Mouse (Mus musculus) cerebellum, adult 2 months (tissue): ENCODE results near the gene Cyp4v3. TPM values are rescaled to one million over a fixed set of nuclear protein-coding genes. Genes with fewer than 3 reads are reported as not detected.

ENCODE experiments used
- DNase-seq, 2 experiments: peaks; one replicate each; pipeline ENCODE4 v3.0.0; 2021
- H3K27ac ChIP-seq: fragments of 200-500 bp; 2 replicates; pipeline ENCODE4 v1.5.1; 2012; ENCODE audit warnings: low read length, control low read depth, inconsistent platforms; ENCODE audit not compliant: insufficient read depth
- H3K27me3 ChIP-seq: fragments of 200-500 bp; 2 replicates; pipeline ENCODE4 v1.6.1; 2012; ENCODE audit warnings: inconsistent platforms, mild to moderate bottlenecking, low read length, moderate library complexity; ENCODE audit not compliant: control insufficient read depth, insufficient read depth
- H3K4me1 ChIP-seq: fragments of 200-500 bp; 2 replicates; pipeline ENCODE4 v1.6.1; 2011; ENCODE audit warnings: low read length; ENCODE audit not compliant: control insufficient read depth, insufficient read depth
- H3K4me3 ChIP-seq: fragments of 200-500 bp; replicated peaks from 2 replicates; pipeline ENCODE3; 2011; ENCODE audit warnings: mild to moderate bottlenecking, low read depth, low read length, control low read depth; ENCODE audit not compliant: insufficient read depth
- CTCF ChIP-seq: fragments of 200-500 bp; IDR thresholded peaks from 2 replicates; pipeline ENCODE4 v1.5.1; 2011; ENCODE audit warnings: low read depth, mild to moderate bottlenecking, control low read depth, low read length, moderate library complexity, borderline replicate concordance; ENCODE audit not compliant: insufficient read depth
- POLR2A ChIP-seq: fragments of 200-500 bp; IDR thresholded peaks from 2 replicates; pipeline ENCODE4 v1.6.1; 2011; ENCODE audit warnings: low read length, control low read depth, borderline replicate concordance; ENCODE audit not compliant: insufficient read depth
- WGBS: fragments of 180-500 bp; shearing (Covaris S2); methylation state at CpG from one replicate; pipeline ENCODE4 v1.1.7; 2018; 5-methylcytosine and 5-hydroxymethylcytosine counted together
- polyA plus RNA-seq: library from polyadenylated mRNA; depleted of rRNA; stranded (reverse); fragments of >200 nt; gene quantifications from 2 replicates; pipeline ENCODE4 v1.2.3, GENCODE M21; 2012

Gene Cyp4v3
- polyA plus RNA-seq, 1 experiment = 4.8 TPM

DNA sequence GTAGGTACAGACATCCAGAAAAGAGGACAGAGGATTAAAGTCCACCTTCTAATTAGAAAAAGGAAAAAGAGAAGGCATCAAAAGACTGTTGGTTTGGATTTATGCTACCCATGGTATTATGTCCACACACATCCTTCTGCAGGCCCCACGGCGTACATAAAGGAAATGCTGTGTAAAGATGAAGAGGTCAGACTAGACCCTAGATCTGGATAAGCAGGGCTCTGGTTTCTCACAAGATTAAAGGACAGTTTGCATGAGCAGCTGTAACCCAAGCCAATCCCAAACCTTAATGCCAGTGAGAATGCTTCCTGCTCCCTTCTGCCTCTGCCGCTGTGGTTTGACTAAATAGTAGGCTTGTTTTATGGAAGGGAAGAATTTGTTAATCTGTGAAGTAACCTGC, 55.6 kb downstream of the Cyp4v3 start:
- no peaks in the 10 kb centered on the region; the same call in 1 of the 2 replicates for H3K4me1 ChIP-seq
- 87% methylated on average over 3 of the region's 3 CpGs for WGBS
- DNase-seq = no peak
- no peaks in the 10 kb centered on the region for H3K27me3 ChIP-seq
- TF ChIP-seq POLR2A = no peak
- TF ChIP-seq CTCF = no peak
- H3K4me3 ChIP-seq = no peak overlapping the region
- no peak overlapping the region for H3K27ac ChIP-seq

DNA sequence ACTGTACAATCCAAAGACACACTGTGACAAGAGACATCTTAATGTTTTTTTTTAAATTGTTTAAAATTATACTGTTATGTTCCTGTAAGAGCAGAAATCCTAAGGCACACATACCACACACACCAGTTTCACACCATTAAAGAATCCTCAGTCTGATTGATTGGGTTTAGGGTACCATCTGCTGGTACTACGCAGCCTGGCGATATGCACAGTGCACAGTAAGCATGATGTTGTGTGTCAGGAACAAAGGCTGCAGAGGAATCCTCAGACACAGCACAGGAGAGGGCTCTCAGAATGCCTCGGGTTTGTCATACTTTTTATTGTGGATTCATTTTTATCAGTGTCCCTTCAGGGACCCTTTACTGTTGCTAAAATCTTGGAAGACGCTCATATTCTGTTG, 58.7 kb downstream of the Cyp4v3 start:
- Histone ChIP-seq H3K4me3 (no peak overlapping the region), H3K27ac (no peak overlapping the region), H3K27me3 (no peaks in the 10 kb centered on the region), H3K4me1 (no peaks in the 10 kb centered on the region; the same call in 1 of the 2 replicates)
- DNase-seq = no peak
- TF ChIP-seq POLR2A (no peak), CTCF (no peak)
- 76% methylated on average over 4 of the region's 4 CpGs for WGBS

DNA sequence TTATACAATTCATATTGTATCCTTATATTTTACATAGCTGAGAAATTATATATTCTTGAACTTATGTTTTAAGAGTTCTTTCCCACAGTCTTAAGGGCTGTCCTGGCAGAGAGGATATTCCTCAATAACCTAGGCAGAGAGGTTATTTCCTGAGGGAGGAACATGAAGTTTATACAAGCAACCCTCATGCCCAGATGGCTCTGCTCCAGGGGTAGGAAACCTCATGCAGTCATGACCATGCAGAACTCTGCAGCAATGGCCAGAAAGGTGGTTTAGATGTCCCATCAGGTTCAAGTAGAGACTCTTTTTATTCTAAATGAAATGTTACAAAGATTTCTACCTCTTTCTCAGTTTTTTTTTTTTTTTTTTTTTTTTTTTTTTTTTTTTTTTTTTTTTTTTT, 64.0 kb downstream of the Cyp4v3 start:
- Histone ChIP-seq H3K4me1 (no peaks in the 10 kb centered on the region), H3K27ac (no peak overlapping the region), H3K4me3 (no peak overlapping the region), H3K27me3 (no peaks in the 10 kb centered on the region)
- no peak for DNase-seq
- no peak for TF ChIP-seq POLR2A
- TF ChIP-seq CTCF = no peak

DNA sequence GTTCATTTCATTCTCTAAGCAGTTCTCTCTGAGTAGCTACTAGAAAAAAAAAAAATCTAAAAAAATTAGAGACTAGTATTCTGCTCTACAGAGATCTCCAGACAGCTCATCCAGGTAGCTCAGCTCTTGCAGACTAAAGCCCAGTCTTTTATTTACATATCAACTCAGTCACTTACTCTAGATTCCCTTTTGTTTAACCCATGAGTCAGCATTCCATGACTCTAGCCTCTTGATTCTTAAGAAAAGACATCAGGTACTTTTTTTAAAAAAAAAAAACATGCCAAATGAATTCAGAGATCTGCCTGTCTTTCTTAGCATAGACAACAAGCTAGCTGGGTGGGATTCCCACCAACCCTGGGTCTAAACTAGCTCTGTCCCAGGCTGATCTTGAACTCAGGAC, 64.5 kb downstream of the Cyp4v3 start:
- Histone ChIP-seq H3K27ac (no peak overlapping the region), H3K4me1 (no peaks in the 10 kb centered on the region), H3K27me3 (no peaks in the 10 kb centered on the region), H3K4me3 (no peak overlapping the region)
- TF ChIP-seq POLR2A (no peak), CTCF (no peak)
- DNase-seq = no peak

DNA sequence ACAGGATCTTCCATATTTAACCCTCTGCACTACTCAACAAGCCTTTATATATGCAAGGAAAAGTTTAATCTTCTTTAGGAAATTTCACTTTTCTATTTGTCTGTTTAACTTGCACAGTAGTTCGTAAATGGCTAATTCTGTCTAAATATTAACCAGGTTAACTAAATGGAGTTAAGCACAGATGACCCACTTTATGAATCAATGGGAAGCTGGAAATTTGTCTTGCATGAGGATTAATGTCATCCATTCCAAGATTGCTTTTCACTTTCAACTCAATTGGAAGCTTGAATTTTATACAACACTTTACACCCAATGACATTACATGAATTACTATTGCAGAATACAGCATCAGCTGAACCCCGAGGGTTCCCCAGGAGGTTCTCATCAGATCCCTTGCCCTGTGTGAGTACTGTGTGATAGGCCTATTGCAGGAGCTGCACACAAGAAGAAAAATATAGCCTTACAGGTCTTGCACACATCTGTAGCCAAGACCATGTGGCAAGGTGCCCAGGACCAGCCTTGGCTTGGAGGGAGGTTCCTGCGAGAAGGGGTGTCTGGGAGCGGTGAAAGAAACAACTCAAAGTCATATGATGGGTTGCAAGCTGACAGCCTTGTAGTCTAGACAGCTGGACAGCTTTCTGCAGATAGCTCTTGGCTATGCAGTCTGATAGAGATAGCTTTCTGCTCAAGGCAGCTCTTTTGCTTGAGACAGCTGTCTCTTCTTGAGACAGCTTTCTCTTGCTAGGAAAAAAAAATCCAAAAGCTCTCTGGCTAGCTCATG, 65.2 kb downstream of the Cyp4v3 start:
- no peak for DNase-seq
- Histone ChIP-seq H3K27me3 (no peaks in the 10 kb centered on the region), H3K4me1 (no peaks in the 10 kb centered on the region), H3K4me3 (no peak overlapping the region), H3K27ac (no peak overlapping the region)
- TF ChIP-seq CTCF = no peak
- WGBS = 44% methylated on average over 4 of the region's 4 CpGs

DNA sequence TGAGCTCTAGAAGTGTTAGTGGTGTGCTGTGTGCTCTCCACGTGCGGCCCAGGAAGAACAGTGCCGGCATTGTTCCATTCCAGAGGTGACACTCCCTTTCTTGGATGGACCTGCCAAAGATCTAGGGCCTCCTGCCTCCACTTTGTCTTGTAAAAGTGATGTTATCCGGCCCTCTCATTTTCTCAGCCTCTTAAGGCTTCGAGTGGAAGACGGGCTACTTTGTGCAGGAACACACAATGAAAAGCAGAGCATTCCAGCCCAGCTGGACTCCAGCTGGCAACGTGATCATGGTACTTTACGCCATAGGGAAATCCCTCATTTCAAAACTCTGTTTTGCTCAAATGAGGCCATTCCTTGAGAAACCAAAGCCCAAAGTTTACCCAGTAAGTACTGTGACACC, 66.0 kb downstream of the Cyp4v3 start:
- Histone ChIP-seq H3K27ac (no peak overlapping the region), H3K4me3 (no peak overlapping the region), H3K27me3 (no peaks in the 10 kb centered on the region), H3K4me1 (no peaks in the 10 kb centered on the region)
- WGBS = 33% methylated on average over 8 of the region's 8 CpGs
- TF ChIP-seq CTCF (no peak), POLR2A (no peak)
- DNase-seq = no peak

DNA sequence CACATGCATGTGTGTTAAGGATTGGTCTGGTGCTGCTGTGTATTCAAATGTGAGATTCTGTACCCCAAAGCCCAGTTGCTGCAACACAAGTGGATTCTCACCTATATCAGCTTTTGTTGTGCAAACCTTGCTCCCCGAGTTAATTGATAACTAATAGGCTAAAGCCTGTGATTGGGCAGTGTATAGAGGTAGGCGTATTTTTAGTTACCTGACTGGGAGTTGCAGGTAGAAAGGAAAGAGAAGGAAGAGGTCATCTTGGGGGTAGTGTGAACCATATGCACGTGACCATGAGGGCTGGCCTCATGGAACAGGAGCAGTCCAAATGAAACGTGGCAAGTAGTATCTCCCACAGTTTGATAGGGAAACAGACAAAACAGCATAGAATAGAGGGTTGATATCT, 68.1 kb downstream of the Cyp4v3 start:
- no peak overlapping the region for H3K27ac ChIP-seq
- H3K4me1 ChIP-seq = no peaks in the 10 kb centered on the region
- no peak for DNase-seq
- TF ChIP-seq POLR2A (no peak), CTCF (no peak)
- H3K27me3 ChIP-seq = no peaks in the 10 kb centered on the region
- H3K4me3 ChIP-seq = no peak overlapping the region
- WGBS = 87% methylated on average over 4 of the region's 4 CpGs

DNA sequence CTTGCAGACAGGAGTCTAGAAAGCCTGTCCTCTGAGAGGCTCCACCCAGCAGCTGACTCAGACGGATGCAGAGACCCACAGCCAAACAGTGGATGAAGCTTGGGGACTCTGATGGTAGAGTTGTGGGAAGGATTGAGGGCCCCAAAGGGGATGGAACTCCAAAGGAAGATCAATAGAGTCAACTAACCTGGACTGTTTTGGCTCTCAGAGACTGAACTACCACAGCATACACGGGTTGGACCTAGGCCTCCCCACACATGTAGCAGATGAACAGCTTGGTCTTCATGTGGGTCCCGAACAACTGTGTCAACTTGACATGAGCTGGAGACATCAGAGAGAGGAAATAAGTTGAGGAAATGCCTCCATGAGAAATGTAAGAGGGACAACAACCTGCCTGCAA, 70.2 kb downstream of the Cyp4v3 start:
- Histone ChIP-seq H3K4me3 (no peak overlapping the region), H3K27me3 (no peaks in the 10 kb centered on the region), H3K27ac (no peak overlapping the region), H3K4me1 (no peaks in the 10 kb centered on the region)
- no peak for DNase-seq
- 81% methylated on average over 3 of the region's 3 CpGs for WGBS
- TF ChIP-seq POLR2A = no peak
- TF ChIP-seq CTCF = no peak

DNA sequence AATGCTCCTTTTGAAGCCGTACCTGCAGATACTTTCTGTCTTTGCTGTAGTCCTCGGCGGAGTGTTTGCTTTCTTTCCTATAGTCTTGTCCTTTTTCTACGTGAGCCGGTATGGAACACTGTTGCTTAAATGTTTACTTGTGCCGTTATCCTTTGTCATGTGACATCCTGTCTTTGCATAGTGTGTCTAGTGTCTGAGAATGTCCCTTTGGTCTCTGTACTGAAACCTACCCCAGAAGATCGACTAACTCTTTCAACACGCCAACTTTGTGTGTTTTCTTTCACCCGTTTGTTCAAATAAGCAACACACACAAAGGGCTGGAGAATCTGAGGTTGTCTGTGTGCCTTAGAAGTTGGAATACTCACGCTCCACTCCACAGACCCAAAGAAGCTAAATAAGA, 71.1 kb downstream of the Cyp4v3 start, which contains the start of gene F11:
Gene F11, minus strand, starts transcription at position 112 of the 400 bp plus-strand sequence.
- no peak for DNase-seq
- Histone ChIP-seq H3K27ac (no peak within 1 kb of the TSS), H3K4me1 (no peaks in the 10 kb centered on the region), H3K27me3 (no peaks in the 10 kb centered on the region), H3K4me3 (no peak within 1 kb of the TSS)
- WGBS = 88% methylated on average over 10 of the region's 10 CpGs
- TF ChIP-seq CTCF = no peak
- TF ChIP-seq POLR2A = no peak
